Mouse (Mus musculus): Measurements from ENCODE around the gene Olfr599. TPM values are rescaled to one million over a fixed set of nuclear protein-coding genes. Genes with fewer than 3 reads are reported as not detected.
"Not testable (repeated sequence)": the region's sequence is repeated elsewhere in the genome, so short reads cannot be mapped to it uniquely, and the experiment has no call there.

Olfr599 gene
- polyA plus RNA-seq (2015; fragmentation: Nextera tagmentation; extraction: Ambion mirVana), result not detected in 2 replicates

DNA sequence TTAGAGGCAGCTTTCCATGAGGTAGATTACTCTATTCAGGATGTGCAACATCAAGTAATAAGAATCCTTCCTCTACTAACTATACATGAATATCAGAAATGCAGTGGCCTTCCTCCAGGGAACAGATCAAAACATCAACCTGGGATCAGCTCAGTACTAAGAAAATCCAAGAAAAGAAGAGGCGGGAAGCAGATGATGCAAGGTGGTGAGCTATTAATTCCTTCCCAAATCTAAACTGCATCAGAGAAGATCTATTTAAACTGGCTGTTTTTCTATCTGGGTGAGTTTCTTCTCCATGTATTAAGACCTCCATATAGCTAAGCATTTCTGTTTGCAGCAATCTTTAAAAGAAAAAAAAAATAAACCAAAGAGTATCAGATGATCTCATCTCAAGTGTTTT lies at the start of gene Olfr599:
TSS of gene Olfr599 (plus strand) at position 301 of the 400 bp plus-strand sequence.
- Histone ChIP-seq H3K27ac (ENCODE audit: low read depth, low read length) (no peak within 1 kb of the TSS), H3K27me3 (replicated peaks; ENCODE audit: control insufficient read depth, insufficient read depth, low read length) (no peaks in the 10 kb centered on the region), H3K4me2 (replicated peaks; ENCODE audit: low read depth) (no peak within 1 kb of the TSS), H3K4me1 (replicated peaks; ENCODE audit: control insufficient read depth, insufficient read depth, low read length) (no peaks in the 10 kb centered on the region), H3K9me3 (ENCODE audit: control insufficient read depth) (no peaks in the 10 kb centered on the region), H3K9ac (ENCODE audit: low read depth, low read length) (no peak within 1 kb of the TSS), H3K4me3 (ENCODE audit: low read depth, low read length) (no peak within 1 kb of the TSS), H3K36me3 (ENCODE audit: control insufficient read depth, insufficient read depth) (no peaks in the 10 kb centered on the region)
- ATAC-seq, result no peak
- WGBS, result 87% methylated on average over 1 of the region's 1 CpGs
- no peak for TF ChIP-seq CTCF (IDR thresholded peaks at IDR 0.05; ENCODE audit: low read depth)

DNA sequence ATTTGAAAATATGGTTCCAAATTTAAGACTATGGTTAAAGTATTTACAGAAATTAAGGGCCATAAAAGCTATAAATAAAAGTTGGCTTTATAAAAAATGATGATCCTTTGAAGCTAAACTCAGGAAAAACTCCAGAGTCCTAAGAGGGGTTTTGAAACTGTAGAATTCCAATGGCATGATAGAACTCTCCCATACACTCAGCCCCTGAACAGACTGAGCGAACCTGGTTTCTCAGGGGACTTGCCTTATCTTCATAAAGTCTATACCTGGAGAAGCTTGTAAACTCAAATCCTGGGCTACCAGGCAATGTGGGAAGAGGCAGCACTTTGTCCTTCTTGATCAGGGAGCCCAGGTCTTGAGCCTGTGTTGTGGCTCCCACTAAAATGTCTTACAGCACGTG lies 30.4 kb upstream of the Olfr599 start, which contains the start of gene Olfr596:
TSS of gene Olfr596 (plus strand) at position 301 of the 400 bp plus-strand sequence.
- not testable (repeated sequence) for H3K9me3 ChIP-seq (ENCODE audit: control insufficient read depth); H3K27me3 ChIP-seq (replicated peaks; ENCODE audit: control insufficient read depth, insufficient read depth, low read length); H3K4me2 ChIP-seq (replicated peaks; ENCODE audit: low read depth); H3K4me3 ChIP-seq (ENCODE audit: low read depth, low read length); ATAC-seq; H3K36me3 ChIP-seq (ENCODE audit: control insufficient read depth, insufficient read depth); H3K4me1 ChIP-seq (replicated peaks; ENCODE audit: control insufficient read depth, insufficient read depth, low read length); H3K27ac ChIP-seq (ENCODE audit: low read depth, low read length); H3K9ac ChIP-seq (ENCODE audit: low read depth, low read length)
- whole genome bisulfite sequencing, result 89% methylated on average over 2 of the region's 2 CpGs

DNA sequence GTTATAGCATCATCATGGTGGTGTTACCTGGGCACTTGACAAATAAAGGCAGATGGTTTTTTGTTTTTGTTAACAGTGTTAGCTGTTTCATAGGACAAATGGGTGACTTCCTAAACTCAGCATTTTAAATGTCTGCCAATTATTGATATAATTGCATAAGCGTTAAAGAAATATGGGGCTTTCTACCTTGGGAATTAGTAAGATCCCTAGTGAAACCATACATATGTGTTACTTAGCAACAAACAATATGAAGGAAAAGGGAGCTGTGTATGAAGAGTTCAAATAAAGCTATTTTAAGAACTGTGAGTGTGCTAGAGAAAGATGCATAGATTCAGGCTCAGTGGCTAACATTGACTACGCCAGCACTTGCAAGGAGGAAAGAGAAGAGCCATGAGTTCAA lies 19.7 kb upstream of the Olfr599 start, which contains the start of gene Olfr597:
TSS of gene Olfr597 (plus strand) at position 301 of the 400 bp plus-strand sequence.
- H3K9ac ChIP-seq (ENCODE audit: low read depth, low read length); H3K27ac ChIP-seq (ENCODE audit: low read depth, low read length); H3K4me3 ChIP-seq (ENCODE audit: low read depth, low read length); H3K9me3 ChIP-seq (ENCODE audit: control insufficient read depth); H3K4me1 ChIP-seq (replicated peaks; ENCODE audit: control insufficient read depth, insufficient read depth, low read length); H3K4me2 ChIP-seq (replicated peaks; ENCODE audit: low read depth); H3K36me3 ChIP-seq (ENCODE audit: control insufficient read depth, insufficient read depth); H3K27me3 ChIP-seq (replicated peaks; ENCODE audit: control insufficient read depth, insufficient read depth, low read length); ATAC-seq: not testable (repeated sequence)
- 85% methylated on average over 2 of the region's 2 CpGs for WGBS

DNA sequence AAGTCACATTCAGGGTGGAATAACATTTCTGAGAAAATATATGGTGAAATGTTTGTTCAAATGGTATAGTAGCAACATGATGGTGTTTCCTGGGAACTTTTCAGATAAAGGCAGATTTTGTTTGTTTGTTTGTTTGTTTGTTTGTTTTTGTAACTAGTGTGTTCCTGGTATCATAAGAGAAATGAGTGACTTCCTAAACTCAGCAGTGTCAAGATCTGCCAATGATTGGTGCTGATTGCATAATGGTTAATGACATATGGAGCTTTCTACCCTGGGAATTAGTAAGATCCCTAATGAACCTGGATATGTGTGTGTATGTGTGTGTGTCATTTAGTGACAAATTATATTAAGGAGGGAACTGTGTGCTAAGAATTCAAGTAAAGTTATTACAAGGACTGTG lies 12.4 kb upstream of the Olfr599 start, which contains the start of gene Olfr598:
TSS of gene Olfr598 (plus strand) at position 301 of the 400 bp plus-strand sequence.
- Histone ChIP-seq H3K36me3 (ENCODE audit: control insufficient read depth, insufficient read depth) (no peaks in the 10 kb centered on the region), H3K4me1 (replicated peaks; ENCODE audit: control insufficient read depth, insufficient read depth, low read length) (no peaks in the 10 kb centered on the region), H3K9ac (ENCODE audit: low read depth, low read length) (no peak within 1 kb of the TSS), H3K27ac (ENCODE audit: low read depth, low read length) (no peak within 1 kb of the TSS), H3K9me3 (ENCODE audit: control insufficient read depth) (no peaks in the 10 kb centered on the region), H3K4me2 (replicated peaks; ENCODE audit: low read depth) (no peak within 1 kb of the TSS), H3K27me3 (replicated peaks; ENCODE audit: control insufficient read depth, insufficient read depth, low read length) (no peaks in the 10 kb centered on the region), H3K4me3 (ENCODE audit: low read depth, low read length) (no peak within 1 kb of the TSS)
- no peak for TF ChIP-seq CTCF (IDR thresholded peaks at IDR 0.05; ENCODE audit: low read depth)
- no peak for ATAC-seq

DNA sequence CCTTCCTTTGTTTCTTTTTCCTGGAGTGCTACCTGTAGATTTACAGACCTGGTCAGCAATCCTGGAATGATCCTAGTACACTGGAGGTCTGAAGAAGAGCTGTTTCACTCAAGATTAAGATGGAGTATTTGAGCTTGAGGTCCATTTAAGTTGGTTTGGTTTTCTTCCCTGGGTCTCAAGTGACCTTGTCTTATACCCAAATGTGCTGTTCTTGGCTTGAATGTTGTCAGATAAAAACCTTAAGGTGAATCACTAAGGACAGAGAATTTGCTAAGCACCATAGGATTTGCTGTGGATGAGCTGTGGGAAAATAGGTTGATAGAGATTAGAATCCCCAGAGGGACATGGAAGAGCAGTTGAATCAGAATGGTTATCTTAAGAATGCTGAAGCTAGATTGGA lies 13.9 kb downstream of the Olfr599 start, which contains the start of gene Olfr600:
TSS of gene Olfr600 (minus strand) at position 101 of the 400 bp plus-strand sequence.
- Histone ChIP-seq H3K4me3 (ENCODE audit: low read depth, low read length) (no peak within 1 kb of the TSS), H3K27ac (ENCODE audit: low read depth, low read length) (no peak within 1 kb of the TSS), H3K9ac (ENCODE audit: low read depth, low read length) (no peak within 1 kb of the TSS), H3K4me1 (replicated peaks; ENCODE audit: control insufficient read depth, insufficient read depth, low read length) (no peaks in the 10 kb centered on the region), H3K36me3 (ENCODE audit: control insufficient read depth, insufficient read depth) (no peaks in the 10 kb centered on the region), H3K27me3 (replicated peaks; ENCODE audit: control insufficient read depth, insufficient read depth, low read length) (no peaks in the 10 kb centered on the region), H3K4me2 (replicated peaks; ENCODE audit: low read depth) (no peak within 1 kb of the TSS), H3K9me3 (ENCODE audit: control insufficient read depth) (no peaks in the 10 kb centered on the region)
- ATAC-seq, result no peak
- no peak for TF ChIP-seq CTCF (IDR thresholded peaks at IDR 0.05; ENCODE audit: low read depth)

DNA sequence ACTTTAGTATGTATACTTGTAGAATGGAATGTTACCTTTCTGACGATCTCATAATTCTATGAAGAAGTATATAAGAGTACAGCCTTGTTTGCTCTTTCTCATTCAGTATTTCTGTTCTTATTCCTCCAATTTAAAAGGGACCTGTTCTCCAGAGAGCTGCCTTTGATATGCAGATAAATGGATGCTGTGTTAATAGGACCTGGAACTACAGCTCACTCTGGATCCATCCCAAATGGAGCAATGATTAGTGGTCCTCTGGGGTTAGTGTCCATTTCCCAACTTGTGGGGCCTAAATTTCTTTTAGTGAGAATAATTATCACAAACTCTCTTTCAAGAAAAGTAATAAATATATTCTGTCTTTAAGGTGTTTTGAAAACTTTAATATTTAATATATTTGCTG lies 26.8 kb downstream of the Olfr599 start, which contains the start of gene Olfr601:
TSS of gene Olfr601 (minus strand) at position 101 of the 400 bp plus-strand sequence.
- Histone ChIP-seq H3K9me3 (ENCODE audit: control insufficient read depth) (no peaks in the 10 kb centered on the region), H3K4me3 (ENCODE audit: low read depth, low read length) (no peak within 1 kb of the TSS), H3K9ac (ENCODE audit: low read depth, low read length) (no peak within 1 kb of the TSS), H3K27me3 (replicated peaks; ENCODE audit: control insufficient read depth, insufficient read depth, low read length) (no peaks in the 10 kb centered on the region), H3K27ac (ENCODE audit: low read depth, low read length) (no peak within 1 kb of the TSS), H3K4me2 (replicated peaks; ENCODE audit: low read depth) (no peak within 1 kb of the TSS), H3K36me3 (ENCODE audit: control insufficient read depth, insufficient read depth) (no peaks in the 10 kb centered on the region), H3K4me1 (replicated peaks; ENCODE audit: control insufficient read depth, insufficient read depth, low read length) (no peaks in the 10 kb centered on the region)
- no peak for TF ChIP-seq CTCF (IDR thresholded peaks at IDR 0.05; ENCODE audit: low read depth)
- no peak for ATAC-seq
- WGBS, result 90% methylated on average over 1 of the region's 1 CpGs

DNA sequence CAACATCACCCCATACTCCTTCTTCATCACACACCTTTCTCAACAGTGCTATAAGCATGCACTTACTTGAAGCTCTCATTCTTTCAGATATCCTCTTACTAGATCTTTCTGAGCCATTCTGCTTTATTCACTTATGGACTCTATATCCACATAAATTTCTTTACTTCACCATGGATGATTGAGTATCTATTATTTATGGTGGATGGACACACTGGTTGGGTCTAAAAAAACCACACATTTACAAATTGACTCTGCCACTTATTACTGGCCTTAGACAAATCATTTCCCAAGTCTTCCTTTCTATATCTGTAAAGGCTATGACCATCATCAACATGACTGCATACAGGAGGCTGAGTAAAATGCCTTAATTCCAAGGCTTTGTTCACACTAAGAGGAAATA lies 50.4 kb downstream of the Olfr599 start, which contains the start of gene Olfr603:
TSS of gene Olfr603 (minus strand) at position 101 of the 400 bp plus-strand sequence.
- TF ChIP-seq CTCF (IDR thresholded peaks at IDR 0.05; ENCODE audit: low read depth), result no peak
- H3K36me3 ChIP-seq (ENCODE audit: control insufficient read depth, insufficient read depth), result no peaks in the 10 kb centered on the region
- H3K4me3 ChIP-seq (ENCODE audit: low read depth, low read length), result no peak within 1 kb of the TSS
- ATAC-seq, result no peak
- no peak within 1 kb of the TSS for H3K4me2 ChIP-seq (replicated peaks; ENCODE audit: low read depth)
- no peak within 1 kb of the TSS for H3K27ac ChIP-seq (ENCODE audit: low read depth, low read length)
- H3K4me1 ChIP-seq (replicated peaks; ENCODE audit: control insufficient read depth, insufficient read depth, low read length), result no peaks in the 10 kb centered on the region
- H3K27me3 ChIP-seq (replicated peaks; ENCODE audit: control insufficient read depth, insufficient read depth, low read length), result no peaks in the 10 kb centered on the region
- H3K9ac ChIP-seq (ENCODE audit: low read depth, low read length), result no peak within 1 kb of the TSS
- no peaks in the 10 kb centered on the region for H3K9me3 ChIP-seq (ENCODE audit: control insufficient read depth)

Other genes with a start within 250 kb of the Olfr599 start
- gene Olfr585, start 238.2 kb upstream of the Olfr599 start, polyA plus RNA-seq (2015; fragmentation: Nextera tagmentation; extraction: Ambion mirVana), result not detected in 2 replicates
- gene Olfr586, start 210.3 kb upstream of the Olfr599 start, polyA plus RNA-seq (2015; fragmentation: Nextera tagmentation; extraction: Ambion mirVana), result not detected in 2 replicates
- gene Olfr588-ps1, start 195.0 kb upstream of the Olfr599 start, polyA plus RNA-seq (2015; fragmentation: Nextera tagmentation; extraction: Ambion mirVana), result not detected in 2 replicates
- gene Olfr589, start 179.6 kb upstream of the Olfr599 start, polyA plus RNA-seq (2015; fragmentation: Nextera tagmentation; extraction: Ambion mirVana), result not detected in 2 replicates
- not detected in 2 replicates for gene Olfr591, start 157.6 kb upstream of the Olfr599 start, polyA plus RNA-seq (2015; fragmentation: Nextera tagmentation; extraction: Ambion mirVana)
- not detected in 2 replicates for gene Olfr592, start 151.1 kb upstream of the Olfr599 start, polyA plus RNA-seq (2015; fragmentation: Nextera tagmentation; extraction: Ambion mirVana)
- not detected in 2 replicates for gene Olfr593, start 124.1 kb upstream of the Olfr599 start, polyA plus RNA-seq (2015; fragmentation: Nextera tagmentation; extraction: Ambion mirVana)
- not detected in 2 replicates for gene Olfr594, start 118.9 kb upstream of the Olfr599 start, polyA plus RNA-seq (2015; fragmentation: Nextera tagmentation; extraction: Ambion mirVana)
- not detected in 2 replicates for gene Usp17ld, start 83.4 kb upstream of the Olfr599 start, polyA plus RNA-seq (2015; fragmentation: Nextera tagmentation; extraction: Ambion mirVana)
- not detected in 2 replicates for gene Olfr596, start 30.3 kb upstream of the Olfr599 start, polyA plus RNA-seq (2015; fragmentation: Nextera tagmentation; extraction: Ambion mirVana)
- gene Olfr597, start 19.6 kb upstream of the Olfr599 start, polyA plus RNA-seq (2015; fragmentation: Nextera tagmentation; extraction: Ambion mirVana), result not detected in 2 replicates
- not detected in 2 replicates for gene Olfr598, start 12.3 kb upstream of the Olfr599 start, polyA plus RNA-seq (2015; fragmentation: Nextera tagmentation; extraction: Ambion mirVana)
- gene Olfr600, start 13.8 kb downstream of the Olfr599 start, polyA plus RNA-seq (2015; fragmentation: Nextera tagmentation; extraction: Ambion mirVana), result not detected in 2 replicates
- gene Olfr601, start 26.7 kb downstream of the Olfr599 start, polyA plus RNA-seq (2015; fragmentation: Nextera tagmentation; extraction: Ambion mirVana), result not detected in 2 replicates
- not detected in 2 replicates for gene Olfr603, start 50.3 kb downstream of the Olfr599 start, polyA plus RNA-seq (2015; fragmentation: Nextera tagmentation; extraction: Ambion mirVana)
- gene Usp17lc, start 79.2 kb downstream of the Olfr599 start, polyA plus RNA-seq (2015; fragmentation: Nextera tagmentation; extraction: Ambion mirVana), result not detected in 2 replicates
- gene Olfr605, start 109.5 kb downstream of the Olfr599 start, polyA plus RNA-seq (2015; fragmentation: Nextera tagmentation; extraction: Ambion mirVana), result not detected in 2 replicates
- gene Olfr606, start 113.1 kb downstream of the Olfr599 start, polyA plus RNA-seq (2015; fragmentation: Nextera tagmentation; extraction: Ambion mirVana), result not detected in 2 replicates
- not detected in 2 replicates for gene Olfr607, start 128.2 kb downstream of the Olfr599 start, polyA plus RNA-seq (2015; fragmentation: Nextera tagmentation; extraction: Ambion mirVana)
- gene Olfr608, start 134.0 kb downstream of the Olfr599 start, polyA plus RNA-seq (2015; fragmentation: Nextera tagmentation; extraction: Ambion mirVana), result not detected in 2 replicates
- gene Olfr609, start 162.1 kb downstream of the Olfr599 start, polyA plus RNA-seq (2015; fragmentation: Nextera tagmentation; extraction: Ambion mirVana), result not detected in 2 replicates
- not detected in 2 replicates for gene Olfr610, start 176.2 kb downstream of the Olfr599 start, polyA plus RNA-seq (2015; fragmentation: Nextera tagmentation; extraction: Ambion mirVana)
- not detected in 2 replicates for gene Olfr611, start 184.9 kb downstream of the Olfr599 start, polyA plus RNA-seq (2015; fragmentation: Nextera tagmentation; extraction: Ambion mirVana)
- not detected in 2 replicates for gene Olfr612, start 206.8 kb downstream of the Olfr599 start, polyA plus RNA-seq (2015; fragmentation: Nextera tagmentation; extraction: Ambion mirVana)
- not detected in 2 replicates for gene Olfr613, start 212.2 kb downstream of the Olfr599 start, polyA plus RNA-seq (2015; fragmentation: Nextera tagmentation; extraction: Ambion mirVana)
- gene Olfr615, start 220.2 kb downstream of the Olfr599 start, polyA plus RNA-seq (2015; fragmentation: Nextera tagmentation; extraction: Ambion mirVana), result not detected in 2 replicates
- not detected in 2 replicates for gene Olfr616, start 233.2 kb downstream of the Olfr599 start, polyA plus RNA-seq (2015; fragmentation: Nextera tagmentation; extraction: Ambion mirVana)
- gene Olfr617, start 237.1 kb downstream of the Olfr599 start, polyA plus RNA-seq (2015; fragmentation: Nextera tagmentation; extraction: Ambion mirVana), result not detected in 2 replicates

Data from intestine, postnatal 0 days (tissue).